Mouse (Mus musculus): ENCODE data around the gene Lrrc1.
A peak's percentile ranks its signal among the peaks of the same experiment; 100 is the strongest.

The Lrrc1 gene

GRCm38 (mm10) chr9:77502171-77502547, 42.5 kb downstream of the Lrrc1 start:
- DNase-seq (ENCODE audit: low spot score in 2 of 2): no peak

DNA sequence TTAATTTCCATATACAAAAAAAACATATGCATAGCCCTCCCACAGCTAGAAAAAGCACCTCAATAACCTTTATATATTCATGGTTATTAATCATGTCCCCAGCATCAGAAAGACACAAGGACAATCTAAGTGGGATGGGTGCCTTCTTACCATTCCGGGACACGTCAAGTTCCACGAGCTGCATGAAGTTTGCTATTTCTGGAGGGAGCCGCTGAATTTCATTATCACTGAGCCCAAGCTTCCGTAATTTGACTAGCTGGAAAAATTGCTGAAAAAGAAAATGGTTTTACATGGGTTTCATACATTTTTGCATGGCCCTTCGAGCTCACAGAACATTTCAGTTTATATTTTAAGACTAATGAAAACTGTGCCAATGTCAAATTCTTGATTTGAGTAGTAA, 45.6 kb downstream of the Lrrc1 start:
- no peak for DNase-seq (ENCODE audit: low spot score in 2 of 2)

DNA sequence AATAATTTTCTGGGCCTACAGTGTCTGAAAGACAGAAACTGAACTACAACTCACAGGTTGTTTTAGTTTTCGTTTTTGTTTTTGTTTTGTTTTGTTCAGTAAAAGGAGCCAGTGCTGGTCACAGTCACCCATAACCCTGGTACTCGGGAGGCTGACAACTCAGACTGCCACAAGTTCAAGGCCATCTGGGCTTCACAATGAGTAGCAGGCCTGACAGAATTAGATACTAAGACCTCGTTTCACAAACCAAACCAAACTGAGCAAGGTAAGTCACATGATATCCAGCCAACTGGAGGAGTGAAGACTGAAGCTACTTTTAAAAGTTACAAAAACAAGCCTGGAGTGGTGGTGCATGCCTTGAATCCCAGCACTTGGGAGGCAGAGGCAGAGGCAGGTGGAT, 46.3 kb downstream of the Lrrc1 start:
- DNase-seq (ENCODE audit: low spot score in 2 of 2): no peak

DNA sequence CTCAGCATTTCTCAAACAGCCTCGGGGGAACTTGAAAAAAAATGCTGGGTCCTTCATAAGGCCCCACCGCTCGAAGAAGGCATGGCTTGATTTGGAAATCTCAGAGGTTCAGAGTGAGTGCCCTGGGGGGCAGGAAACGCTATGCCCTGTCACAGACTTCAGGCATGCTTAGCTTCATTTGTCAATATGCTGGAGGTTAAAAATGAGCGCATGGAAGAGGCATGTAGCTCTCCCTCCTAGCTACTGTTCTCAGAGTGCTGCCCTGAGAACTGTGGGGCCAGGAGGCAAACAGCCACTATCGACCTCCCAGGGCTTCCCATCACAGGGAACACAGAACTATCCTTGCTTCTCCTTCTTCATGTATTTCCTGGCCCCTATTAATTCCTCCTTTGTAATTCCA, 47.5 kb downstream of the Lrrc1 start:
- DNase-seq (ENCODE audit: low spot score in 2 of 2): no peak

DNA sequence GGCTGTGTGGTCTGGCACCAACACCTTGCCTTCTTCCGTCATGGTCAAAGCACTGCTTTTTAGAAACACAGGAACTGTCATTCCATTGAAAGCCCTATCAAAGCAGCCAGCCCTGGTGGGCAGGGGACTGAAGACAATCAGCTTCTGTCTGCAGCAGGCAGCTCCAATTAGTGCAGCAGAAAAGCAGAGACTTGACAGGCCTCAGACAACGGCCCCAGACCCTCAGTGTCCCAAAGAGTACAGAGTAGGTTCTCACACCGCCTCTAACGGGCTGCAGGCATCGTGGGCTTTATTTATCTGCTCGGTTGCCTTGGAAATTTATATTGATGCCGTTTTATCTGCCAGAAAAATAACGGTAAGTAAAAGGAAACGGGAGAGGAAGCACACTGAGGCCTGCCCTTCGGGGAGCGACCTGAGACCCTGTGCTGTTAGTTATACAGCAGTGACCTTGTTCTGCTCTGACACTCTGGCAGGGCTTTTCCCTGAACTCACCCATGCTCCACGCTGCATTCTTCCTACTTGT, 48.1 kb downstream of the Lrrc1 start:
- DNase-seq (ENCODE audit: low spot score in 2 of 2): no peak

DNA sequence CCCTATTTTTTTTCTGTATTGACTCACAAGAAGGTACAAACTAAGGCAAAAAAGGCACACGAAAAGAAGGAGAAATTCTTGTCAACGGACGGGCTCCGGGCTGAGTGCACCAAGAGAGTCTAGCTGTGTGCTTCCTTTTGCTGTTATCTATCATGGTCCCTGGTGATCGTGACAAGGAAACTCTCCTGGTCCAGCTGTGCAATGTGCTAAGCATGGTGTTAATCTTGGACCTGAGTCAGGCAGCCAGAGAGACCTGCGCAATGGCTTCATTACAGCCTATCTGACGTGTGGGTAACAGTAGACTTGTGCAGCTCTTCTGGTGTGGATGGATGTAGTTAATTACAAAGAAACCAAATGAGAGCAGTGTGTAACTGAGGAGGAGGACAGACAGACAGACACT, 50.4 kb downstream of the Lrrc1 start:
- DNase-seq (ENCODE audit: low spot score in 2 of 2): no peak

DNA sequence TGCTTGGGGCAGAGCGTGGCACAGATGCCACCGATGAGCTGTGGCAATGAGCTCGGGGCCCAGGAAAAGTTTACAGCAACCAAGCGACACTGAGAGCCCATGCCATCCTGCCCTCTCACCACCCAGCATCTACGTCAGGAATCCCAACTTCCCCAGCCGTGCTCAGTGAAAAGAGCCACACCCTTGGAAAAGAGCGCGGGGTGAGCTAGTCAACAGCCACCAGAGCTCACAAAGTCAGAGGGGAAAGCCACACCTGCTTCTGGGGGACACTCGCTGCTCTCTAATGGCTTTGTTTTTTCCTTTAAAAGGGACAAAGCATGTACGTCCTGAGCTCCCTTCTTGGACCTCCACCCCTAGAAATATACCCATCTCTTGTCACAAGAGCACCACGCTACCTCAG, 56.1 kb downstream of the Lrrc1 start:
- DNase-seq (ENCODE audit: low spot score in 2 of 2): no peak

- DNase-seq (ENCODE audit: low spot score in 2 of 2): no peak
Observed at GRCm38 (mm10) chr9:77487427-77487826, 57.2 kb downstream of the Lrrc1 start.

DNA sequence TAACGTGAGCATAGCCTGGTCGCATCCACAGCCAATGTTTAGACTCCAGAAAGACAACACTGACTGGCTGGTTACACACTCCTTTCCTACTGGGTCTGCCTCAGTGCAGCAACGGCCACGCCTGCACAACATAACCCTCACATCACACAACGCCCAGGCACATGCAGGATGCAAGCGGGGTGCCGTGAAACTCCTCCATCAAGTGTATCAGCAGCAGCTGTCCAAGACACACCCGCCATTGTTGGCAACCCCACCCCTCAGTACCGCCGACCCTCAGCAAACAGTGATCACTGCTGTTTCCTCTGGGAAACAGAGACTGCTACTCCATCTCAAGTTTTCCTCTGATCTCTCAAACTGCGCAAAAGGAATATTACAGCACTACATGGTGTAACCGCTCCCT, 58.8 kb downstream of the Lrrc1 start:
- no peak for DNase-seq (ENCODE audit: low spot score in 2 of 2)

DNA sequence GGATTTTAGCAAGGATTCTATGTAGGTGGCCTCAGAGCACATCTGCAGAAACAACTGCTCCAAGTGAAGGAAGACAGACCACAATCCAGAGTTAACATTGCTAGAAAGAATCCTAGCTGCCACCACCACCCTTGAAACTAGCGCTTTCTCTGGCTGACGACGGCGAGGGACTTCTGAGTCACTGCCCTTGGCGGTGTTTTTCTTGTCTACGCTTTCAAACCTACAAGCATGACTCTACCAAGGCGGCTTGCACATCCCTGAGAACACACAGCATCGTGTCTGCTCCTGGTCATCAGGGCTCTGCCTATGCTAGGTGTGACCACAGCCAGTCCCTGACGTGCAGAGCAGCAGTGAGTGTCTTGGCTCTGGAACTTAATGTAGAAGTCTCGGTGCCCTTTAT, 59.9 kb downstream of the Lrrc1 start:
- DNase-seq (ENCODE audit: low spot score in 2 of 2): no peak

DNA sequence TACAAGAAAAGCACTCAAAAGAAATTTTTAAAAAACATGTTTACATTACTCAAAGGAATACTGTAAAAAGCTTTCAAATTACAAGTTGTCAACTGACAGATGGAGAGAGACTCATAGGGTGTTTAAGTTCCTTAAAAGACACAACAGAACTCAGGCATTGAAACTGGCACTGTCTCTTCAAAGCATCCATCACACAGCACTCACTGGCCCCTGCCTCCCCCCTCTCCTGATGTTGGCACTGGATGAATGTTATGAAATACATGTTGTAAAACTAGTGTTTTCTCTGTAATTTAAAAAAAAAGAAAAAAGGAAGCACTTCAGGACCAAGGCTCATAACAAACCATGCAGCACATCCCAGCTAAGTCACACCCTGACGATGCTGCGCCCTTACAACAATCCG, 61.1 kb downstream of the Lrrc1 start:
- peak in 1 of 2 experiments; percentile 36 for DNase-seq (ENCODE audit: low spot score in 2 of 2)

GRCm38 (mm10) chr9:77482281-77482680, 62.4 kb downstream of the Lrrc1 start:
- DNase-seq (ENCODE audit: low spot score in 2 of 2): peak in 1 of 2 experiments; percentile 50

GRCm38 (mm10) chr9:77481380-77481779, 63.3 kb downstream of the Lrrc1 start:
- no peak for DNase-seq (ENCODE audit: low spot score in 2 of 2)

- no peak for DNase-seq (ENCODE audit: low spot score in 2 of 2)
Observed at GRCm38 (mm10) chr9:77480574-77481319, 63.9 kb downstream of the Lrrc1 start.

DNA sequence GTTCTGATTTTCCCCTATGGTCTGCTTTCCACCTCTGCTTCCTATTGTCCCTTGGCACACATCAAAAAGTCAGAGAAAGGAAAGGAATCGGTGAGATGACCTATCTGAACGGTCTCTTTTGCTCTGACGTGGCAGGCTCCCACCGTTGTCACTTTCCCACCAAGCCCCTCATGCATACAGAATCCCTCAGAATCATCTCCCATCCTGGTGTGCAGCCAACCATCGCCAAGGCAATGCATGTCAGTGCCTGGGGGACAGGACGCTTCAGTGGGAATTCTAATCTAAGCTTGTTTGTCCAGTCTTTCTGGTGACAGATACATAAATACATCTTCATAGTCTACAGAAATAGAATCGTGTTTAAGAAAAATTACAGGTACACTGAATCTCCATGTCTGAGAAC, 64.7 kb downstream of the Lrrc1 start:
- DNase-seq (ENCODE audit: low spot score in 2 of 2): no peak

DNA sequence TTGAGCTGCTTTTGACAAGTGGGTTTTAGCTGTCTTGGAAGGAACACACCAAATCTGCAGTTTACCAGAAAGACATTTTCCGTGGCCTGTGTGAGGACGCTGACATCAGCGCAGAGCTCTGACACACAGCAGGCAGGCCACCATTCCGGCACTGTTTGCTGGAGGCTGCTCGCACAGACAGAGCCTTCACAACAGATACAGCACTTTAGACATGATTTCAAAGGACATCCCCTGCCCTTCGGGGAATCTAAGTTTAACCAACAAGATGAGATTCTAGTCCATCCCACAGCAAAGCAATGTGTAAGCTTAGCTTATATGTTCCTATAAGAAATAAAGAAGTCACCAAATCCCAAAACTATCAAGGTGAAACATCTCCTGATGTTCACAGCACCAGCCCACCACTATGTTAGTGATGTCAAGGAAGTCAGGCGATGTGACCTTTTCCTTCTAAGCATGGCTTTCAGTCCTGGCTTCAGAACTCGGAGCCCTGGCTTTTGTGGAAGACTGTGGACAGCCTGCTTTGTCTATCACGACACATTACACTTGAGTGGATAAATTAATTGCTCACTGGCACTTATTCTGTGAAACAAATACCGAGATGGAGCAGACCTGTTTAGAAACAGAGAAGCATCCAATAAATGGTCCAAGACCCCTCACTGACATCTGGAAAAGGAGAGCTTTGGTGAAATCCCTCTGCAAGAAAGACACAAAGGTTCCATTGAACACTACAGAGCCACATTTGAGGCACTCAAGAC, 66.3 kb downstream of the Lrrc1 start:
- DNase-seq (ENCODE audit: low spot score in 2 of 2): no peak

- DNase-seq (ENCODE audit: low spot score in 2 of 2): no peak
Observed at GRCm38 (mm10) chr9:77474535-77474934, 70.1 kb downstream of the Lrrc1 start.

GRCm38 (mm10) chr9:77472557-77472956, 72.1 kb downstream of the Lrrc1 start:
- DNase-seq (ENCODE audit: low spot score in 2 of 2): no peak

DNA sequence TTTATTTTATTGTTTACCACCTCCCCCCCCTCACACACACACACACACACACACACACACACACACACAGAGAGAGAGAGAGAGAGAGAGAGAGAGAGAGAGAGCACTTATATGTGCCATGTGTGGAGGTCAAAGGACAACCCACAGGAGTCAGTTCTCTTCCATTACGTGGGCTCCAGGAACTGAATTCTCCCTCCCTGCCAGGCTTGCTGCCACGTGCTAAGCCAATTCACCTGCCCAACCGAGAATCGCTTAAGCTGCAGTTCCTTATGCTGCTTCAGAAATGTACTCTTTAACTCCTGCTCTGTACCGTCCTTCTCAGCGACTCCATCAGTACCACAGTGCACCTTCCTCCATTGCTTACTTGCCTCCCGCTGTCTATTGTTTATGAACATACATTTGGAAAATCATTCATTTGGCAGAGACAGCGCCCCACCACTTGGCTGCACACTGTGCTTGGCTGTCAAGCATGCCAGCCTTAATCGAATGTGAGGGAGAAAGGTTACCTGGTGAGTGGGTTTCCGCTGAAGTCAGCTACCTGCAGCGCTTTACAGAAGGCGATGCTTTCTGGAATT, 72.9 kb downstream of the Lrrc1 start:
- DNase-seq (ENCODE audit: low spot score in 2 of 2): no peak

DNA sequence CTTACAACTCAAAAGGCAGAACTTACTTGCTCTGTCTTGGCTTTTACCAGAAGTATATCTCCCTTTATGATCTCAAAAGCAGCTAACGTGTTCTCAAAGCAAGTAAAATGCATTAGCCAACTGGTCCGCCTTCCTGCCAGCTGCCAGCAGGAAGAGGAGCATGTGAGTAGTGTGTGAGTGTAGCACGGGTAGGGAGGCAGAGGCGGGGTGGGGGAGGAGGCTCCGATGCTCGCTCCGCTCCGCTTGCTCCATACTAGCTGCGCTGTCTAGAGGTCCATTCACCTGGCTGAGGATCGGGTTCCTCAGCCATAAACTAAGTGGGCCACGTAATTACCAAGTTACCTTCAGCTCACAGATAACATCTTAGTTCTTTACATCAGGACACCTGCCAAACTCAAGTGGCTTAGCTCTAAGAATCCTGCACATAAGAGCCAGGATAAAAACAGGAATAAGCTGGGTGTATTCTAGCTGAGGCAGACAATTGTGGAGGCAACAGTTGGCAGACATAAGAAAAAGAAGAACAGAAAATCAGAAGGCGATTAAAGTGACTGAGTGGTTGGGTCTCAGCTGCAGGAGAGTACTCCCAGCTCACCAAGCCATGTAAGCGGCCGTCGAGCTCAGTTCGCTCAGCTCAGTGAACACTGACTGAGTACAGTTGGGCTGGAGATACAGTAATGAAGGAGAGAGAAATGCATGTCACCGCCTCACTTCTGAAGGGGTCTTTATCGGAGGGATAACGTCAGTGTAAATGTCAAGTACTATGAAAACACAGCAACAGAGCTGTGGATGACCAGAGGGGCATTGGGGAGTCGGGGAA, 74.7 kb downstream of the Lrrc1 start:
- peak in 1 of 2 experiments; percentile 46 for DNase-seq (ENCODE audit: low spot score in 2 of 2)

DNA sequence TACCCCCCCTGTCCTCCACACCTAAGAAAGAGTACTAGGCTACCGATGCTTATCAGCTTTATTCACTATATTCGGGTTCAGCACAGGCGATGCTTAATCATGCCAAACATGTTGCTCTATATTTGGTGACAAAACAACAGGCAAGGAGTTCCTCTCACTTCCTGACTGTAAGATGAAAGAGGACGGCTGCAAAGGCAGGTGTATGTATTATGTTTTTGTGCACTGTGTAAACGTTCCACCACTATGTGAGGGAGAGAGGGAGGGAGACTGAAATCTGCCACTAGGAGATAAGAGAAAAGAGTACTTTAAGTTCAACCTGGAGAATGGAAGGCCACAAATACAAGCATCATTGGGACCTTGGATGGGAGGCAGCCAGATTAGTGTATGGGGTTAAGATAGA, 77.7 kb downstream of the Lrrc1 start:
- no peak for DNase-seq (ENCODE audit: low spot score in 2 of 2)

DNA sequence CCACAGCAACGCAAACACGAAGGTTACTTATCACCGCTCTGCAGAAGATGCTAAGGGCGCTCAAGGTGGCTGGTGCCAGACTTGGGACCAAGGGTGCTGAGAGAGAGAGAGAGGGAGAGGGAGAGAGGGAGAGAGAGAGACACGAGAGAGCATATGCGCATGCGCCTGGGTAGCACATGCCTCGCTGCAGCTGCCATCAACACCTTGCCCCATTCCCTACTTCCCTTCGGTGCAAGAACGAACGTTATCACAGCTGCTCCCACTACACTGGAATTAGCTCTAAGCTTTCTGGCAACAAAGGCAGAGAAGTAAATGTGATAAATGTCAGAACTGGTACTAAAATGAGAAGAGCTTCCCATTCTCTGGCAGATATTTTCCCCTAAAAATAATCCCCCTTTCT, 79.3 kb downstream of the Lrrc1 start:
- DNase-seq (ENCODE audit: low spot score in 2 of 2): no peak

All from urinary bladder, postnatal 36 days (tissue).